Mouse (Mus musculus): Measurements from ENCODE around the gene Olfr1388. TPM values are rescaled to one million over a fixed set of nuclear protein-coding genes. Genes with fewer than 3 reads are reported as not detected.
"Not testable (repeated sequence)": the region's sequence is repeated elsewhere in the genome, so short reads cannot be mapped to it uniquely, and the experiment has no call there.

Olfr1388 gene
- polyA plus RNA-seq (2015; fragmentation: Nextera tagmentation; extraction: Ambion mirVana) = 0.06 and 0.10 TPM in 2 replicates

DNA sequence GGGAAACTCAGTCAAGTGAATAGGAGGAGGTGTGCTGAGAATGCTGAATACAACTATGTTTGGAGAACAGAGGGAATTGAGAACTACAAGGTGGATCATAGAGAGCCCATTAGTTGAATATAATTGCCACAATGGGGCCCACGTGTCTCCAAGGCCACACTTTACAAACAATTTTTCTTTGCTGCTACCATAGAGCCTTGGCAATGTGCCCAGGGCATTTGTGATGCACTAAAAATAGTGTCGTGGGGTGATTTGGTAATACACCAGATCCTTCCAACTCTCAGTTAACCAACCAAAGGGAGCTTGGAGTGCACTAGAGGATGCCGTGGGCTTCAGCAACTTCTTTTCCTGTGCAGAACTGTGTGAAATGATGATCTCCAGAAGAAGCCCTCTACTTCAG lies at the start of gene Olfr1388:
TSS of gene Olfr1388 (plus strand) at position 214 of the 400 bp plus-strand sequence.
- no peak within 1 kb of the TSS for H3K27ac ChIP-seq
- no peak for ATAC-seq
- no peaks in the 10 kb centered on the region for H3K36me3 ChIP-seq
- H3K9me3 ChIP-seq = no peaks in the 10 kb centered on the region
- WGBS = 63% methylated on average over 3 of the region's 3 CpGs
- no peaks in the 10 kb centered on the region for H3K27me3 ChIP-seq (replicated peaks)
- no peaks in the 10 kb centered on the region for H3K4me1 ChIP-seq (replicated peaks)
- H3K4me3 ChIP-seq (replicated peaks) = no peak within 1 kb of the TSS
- no peak within 1 kb of the TSS for H3K4me2 ChIP-seq (replicated peaks)
- no peak within 1 kb of the TSS for H3K9ac ChIP-seq

DNA sequence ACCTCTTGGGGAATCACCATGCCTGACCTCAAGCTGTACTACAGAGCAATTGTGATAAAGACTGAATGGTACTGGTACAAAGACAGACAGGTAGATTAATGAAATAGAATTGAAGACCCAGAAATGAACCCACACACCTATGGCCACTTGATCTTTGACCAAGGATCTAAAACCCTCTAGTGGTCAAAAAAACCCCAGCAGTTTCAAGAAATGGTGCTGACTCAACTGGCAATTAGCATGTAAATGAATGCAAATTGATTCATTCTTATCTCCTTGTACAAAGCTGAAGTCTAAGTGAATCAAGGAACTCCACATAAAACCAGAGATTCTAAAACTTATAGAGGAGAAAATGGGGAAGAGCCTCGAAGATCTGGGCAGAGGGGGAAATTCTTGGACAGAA lies 43.7 kb upstream of the Olfr1388 start:
- WGBS = 69% methylated on average over 1 of the region's 1 CpGs
- not testable (repeated sequence) for H3K27ac ChIP-seq; ATAC-seq; H3K4me1 ChIP-seq (replicated peaks); H3K27me3 ChIP-seq (replicated peaks); H3K9me3 ChIP-seq; H3K9ac ChIP-seq; H3K4me2 ChIP-seq (replicated peaks); H3K4me3 ChIP-seq (replicated peaks); H3K36me3 ChIP-seq

DNA sequence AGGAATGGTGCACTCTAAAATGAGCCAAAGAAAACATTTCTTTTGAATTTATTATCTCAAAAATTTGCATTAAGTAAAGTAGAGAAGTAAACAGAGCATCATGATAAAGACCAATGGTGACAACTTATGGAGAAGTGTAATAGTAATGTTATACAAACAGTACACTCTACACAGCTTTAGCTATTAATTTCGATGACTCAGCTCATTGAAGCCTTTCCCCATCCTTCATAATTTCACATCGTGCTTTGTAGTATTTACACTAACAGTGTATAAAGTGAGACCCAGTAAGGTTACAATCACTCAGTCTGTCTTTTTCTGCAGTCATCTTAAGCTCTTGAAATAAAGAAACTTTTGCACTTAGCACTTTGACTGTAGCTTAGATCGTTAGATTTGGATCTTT lies 29.6 kb upstream of the Olfr1388 start:
- 70% methylated on average over 3 of the region's 3 CpGs for WGBS
- ATAC-seq = no peak
- H3K9ac ChIP-seq = no peak overlapping the region

DNA sequence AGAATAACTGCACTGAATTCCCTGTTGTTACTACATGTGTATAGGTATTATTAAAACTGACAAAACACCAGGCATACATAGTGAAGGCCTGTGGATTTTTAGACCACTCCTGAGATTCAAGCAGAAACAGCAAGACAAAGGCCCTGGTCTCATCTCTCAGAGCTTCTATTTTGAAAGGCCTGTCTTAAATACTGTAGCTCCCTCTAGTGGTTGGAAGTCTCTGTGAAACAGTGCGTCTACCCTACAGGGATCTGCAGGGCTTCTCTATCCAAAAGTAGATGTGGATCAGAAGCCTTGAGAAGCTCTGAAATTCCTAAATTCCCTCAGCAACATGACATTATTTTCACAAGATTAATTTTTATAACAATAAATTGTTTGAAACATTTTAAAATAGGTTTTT lies 25.9 kb upstream of the Olfr1388 start:
- H3K4me1 ChIP-seq (replicated peaks) = no peaks in the 10 kb centered on the region
- WGBS = 26% methylated on average over 1 of the region's 1 CpGs
- H3K27me3 ChIP-seq (replicated peaks) = no peaks in the 10 kb centered on the region
- no peaks in the 10 kb centered on the region for H3K36me3 ChIP-seq
- no peak overlapping the region for H3K9ac ChIP-seq
- H3K4me2 ChIP-seq (replicated peaks) = no peak overlapping the region
- no peak overlapping the region for H3K4me3 ChIP-seq (replicated peaks)
- H3K9me3 ChIP-seq = no peaks in the 10 kb centered on the region
- no peak overlapping the region for H3K27ac ChIP-seq
- no peak for ATAC-seq

More for the DNA sequence above, 29.6 kb upstream of the Olfr1388 start:
- no peaks in the 10 kb centered on the region for H3K27me3 ChIP-seq (replicated peaks)
- no peak overlapping the region for H3K27ac ChIP-seq
- no peaks in the 10 kb centered on the region for H3K4me1 ChIP-seq (replicated peaks)
- H3K4me3 ChIP-seq (replicated peaks) = no peak overlapping the region
- no peaks in the 10 kb centered on the region for H3K36me3 ChIP-seq
- no peak overlapping the region for H3K4me2 ChIP-seq (replicated peaks)
- H3K9me3 ChIP-seq = no peaks in the 10 kb centered on the region

DNA sequence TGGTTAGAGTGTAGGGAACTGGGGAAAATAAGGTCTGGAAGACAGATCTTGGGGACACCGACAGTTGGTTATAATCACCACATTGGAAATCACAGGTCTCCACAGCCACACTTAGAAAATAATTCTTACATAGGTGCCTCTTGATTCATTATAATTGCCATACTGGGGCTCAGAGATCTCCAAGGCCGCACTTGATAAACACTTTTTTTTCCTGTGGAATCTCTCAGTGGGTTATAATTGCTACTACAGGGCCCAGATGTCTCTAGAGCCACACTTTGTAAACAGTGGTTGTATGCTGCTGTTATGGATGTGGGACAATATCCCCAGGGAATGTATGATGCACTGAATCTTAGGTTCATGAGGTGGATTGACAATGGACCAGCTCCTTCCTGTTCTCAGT lies 13.7 kb upstream of the Olfr1388 start, which contains the start of gene Olfr1389:
TSS of gene Olfr1389 (plus strand) at position 301 of the 400 bp plus-strand sequence.
- ATAC-seq = no peak
- no peak within 1 kb of the TSS for H3K4me2 ChIP-seq (replicated peaks)
- no peaks in the 10 kb centered on the region for H3K9me3 ChIP-seq
- 87% methylated on average over 2 of the region's 2 CpGs for WGBS
- no peak within 1 kb of the TSS for H3K27ac ChIP-seq
- H3K36me3 ChIP-seq = no peaks in the 10 kb centered on the region
- no peak within 1 kb of the TSS for H3K9ac ChIP-seq
- no peak within 1 kb of the TSS for H3K4me3 ChIP-seq (replicated peaks)
- H3K27me3 ChIP-seq (replicated peaks) = no peaks in the 10 kb centered on the region
- H3K4me1 ChIP-seq (replicated peaks) = no peaks in the 10 kb centered on the region

DNA sequence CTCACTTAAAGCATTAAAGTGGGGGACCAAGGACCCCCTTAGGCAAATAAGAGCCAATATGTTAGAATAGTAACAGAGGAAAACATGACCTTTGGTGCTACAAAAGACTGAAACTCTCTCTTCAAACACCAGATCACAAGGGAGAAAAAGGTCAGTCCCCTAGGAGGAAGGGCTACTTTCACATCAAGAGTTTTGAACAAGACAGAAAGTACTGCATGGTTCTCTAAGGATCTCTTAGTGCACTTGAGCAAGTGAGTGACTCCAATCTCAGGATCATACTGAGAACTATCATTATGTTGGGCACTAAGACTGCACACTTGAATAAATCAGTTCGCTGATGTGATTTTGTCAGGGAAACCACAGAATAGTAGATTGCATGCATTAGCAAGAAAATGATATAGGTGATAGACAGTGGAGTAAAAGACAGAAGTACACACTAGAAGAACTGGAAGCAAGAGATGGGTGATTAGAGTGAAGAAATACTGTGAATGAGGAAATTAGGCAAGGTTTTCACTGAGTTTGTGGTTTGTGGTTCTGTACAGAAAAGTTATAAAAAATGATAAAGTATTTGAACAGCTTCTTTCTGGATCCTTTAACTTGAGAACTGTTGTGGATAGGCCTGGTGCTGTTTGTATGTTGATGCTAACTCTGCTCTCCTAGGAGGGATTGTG lies 11.0 kb upstream of the Olfr1388 start:
- Histone ChIP-seq H3K4me1 (replicated peaks) (no peaks in the 10 kb centered on the region), H3K27ac (no peak overlapping the region)
- 97% methylated on average over 1 of the region's 1 CpGs for WGBS

DNA sequence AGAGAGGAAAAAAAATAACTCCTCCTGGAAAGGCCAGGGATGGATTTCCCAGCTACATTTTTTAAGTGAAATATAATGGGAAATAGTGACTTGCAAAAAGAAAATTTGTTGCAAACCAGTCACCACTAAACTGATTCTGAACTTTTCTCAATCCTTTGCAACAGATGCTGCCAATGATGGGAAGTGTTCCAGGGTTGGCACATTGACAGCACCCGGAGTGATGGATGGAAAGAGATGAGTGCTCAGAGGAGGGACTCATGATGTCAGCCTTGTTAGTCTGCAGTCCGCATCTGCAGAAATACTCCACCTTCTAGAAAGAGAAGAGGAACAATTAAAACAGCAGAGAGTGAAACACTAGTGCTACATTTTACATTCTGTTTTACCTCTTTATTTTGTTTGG lies 6.8 kb upstream of the Olfr1388 start:
- ATAC-seq = no peak
- Histone ChIP-seq H3K4me3 (replicated peaks) (no peak overlapping the region), H3K4me2 (replicated peaks) (no peak overlapping the region), H3K9ac (no peak overlapping the region), H3K9me3 (no peaks in the 10 kb centered on the region), H3K4me1 (replicated peaks) (no peaks in the 10 kb centered on the region), H3K27me3 (replicated peaks) (no peaks in the 10 kb centered on the region), H3K27ac (no peak overlapping the region), H3K36me3 (no peaks in the 10 kb centered on the region)
- 89% methylated on average over 2 of the region's 2 CpGs for WGBS

More for the DNA sequence above, 11.0 kb upstream of the Olfr1388 start:
- Histone ChIP-seq H3K9ac (no peak overlapping the region), H3K9me3 (no peaks in the 10 kb centered on the region), H3K36me3 (no peaks in the 10 kb centered on the region), H3K27me3 (replicated peaks) (no peaks in the 10 kb centered on the region), H3K4me3 (replicated peaks) (no peak overlapping the region), H3K4me2 (replicated peaks) (no peak overlapping the region)
- no peak for ATAC-seq

DNA sequence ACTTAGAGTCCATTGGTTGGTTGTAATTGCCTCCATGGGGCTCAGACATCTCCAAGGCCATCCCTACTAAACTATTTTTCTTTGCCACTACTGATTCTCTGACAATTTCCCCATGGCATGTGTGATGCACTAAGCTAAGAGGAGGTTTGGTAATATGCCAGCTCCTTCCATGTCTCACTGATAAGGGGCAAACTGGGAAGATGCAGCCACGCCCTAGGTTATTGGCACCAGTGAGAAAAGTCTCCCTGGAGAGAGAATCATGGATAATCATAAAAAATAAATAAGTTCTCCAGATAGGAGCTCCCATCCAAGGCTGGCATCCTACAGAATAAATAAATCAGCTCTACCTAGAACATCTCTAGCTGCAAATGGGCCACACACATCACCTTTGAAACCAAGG lies 18.6 kb downstream of the Olfr1388 start, which contains the start of gene Olfr1387:
TSS of gene Olfr1387 (plus strand) at position 301 of the 400 bp plus-strand sequence.
- H3K36me3 ChIP-seq = no peaks in the 10 kb centered on the region
- no peaks in the 10 kb centered on the region for H3K27me3 ChIP-seq (replicated peaks)
- H3K27ac ChIP-seq = no peak within 1 kb of the TSS
- H3K4me1 ChIP-seq (replicated peaks) = no peaks in the 10 kb centered on the region
- H3K4me3 ChIP-seq (replicated peaks) = no peak within 1 kb of the TSS
- no peak for ATAC-seq
- no peaks in the 10 kb centered on the region for H3K9me3 ChIP-seq
- no peak within 1 kb of the TSS for H3K9ac ChIP-seq
- WGBS = 89% methylated on average over 1 of the region's 1 CpGs
- no peak within 1 kb of the TSS for H3K4me2 ChIP-seq (replicated peaks)

DNA sequence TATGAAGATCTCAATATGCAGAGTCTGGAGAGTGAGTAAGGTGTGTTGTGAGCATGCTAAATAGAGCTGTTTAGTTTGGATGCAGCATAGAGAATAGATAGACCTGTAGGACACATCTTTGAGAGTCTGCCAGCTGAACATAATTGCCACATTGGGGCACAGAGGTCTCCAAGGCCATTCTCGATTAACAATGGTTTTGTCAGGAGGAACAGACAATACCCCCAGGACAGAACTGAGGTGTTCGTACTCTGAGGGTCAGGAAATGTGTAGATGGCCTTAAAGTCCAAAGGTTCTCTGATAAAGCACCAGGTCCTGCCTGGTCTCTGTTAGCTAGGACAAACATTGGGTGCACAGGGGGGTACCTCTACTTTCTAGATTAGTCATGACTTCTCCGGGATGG lies 28.3 kb downstream of the Olfr1388 start, which contains the start of gene Olfr1386:
TSS of gene Olfr1386 (plus strand) at position 301 of the 400 bp plus-strand sequence.
- 81% methylated on average over 3 of the region's 3 CpGs for WGBS
- not testable (repeated sequence) for H3K9me3 ChIP-seq; H3K4me3 ChIP-seq (replicated peaks); H3K27ac ChIP-seq; H3K4me1 ChIP-seq (replicated peaks); H3K36me3 ChIP-seq; ATAC-seq; H3K27me3 ChIP-seq (replicated peaks); H3K4me2 ChIP-seq (replicated peaks); H3K9ac ChIP-seq

DNA sequence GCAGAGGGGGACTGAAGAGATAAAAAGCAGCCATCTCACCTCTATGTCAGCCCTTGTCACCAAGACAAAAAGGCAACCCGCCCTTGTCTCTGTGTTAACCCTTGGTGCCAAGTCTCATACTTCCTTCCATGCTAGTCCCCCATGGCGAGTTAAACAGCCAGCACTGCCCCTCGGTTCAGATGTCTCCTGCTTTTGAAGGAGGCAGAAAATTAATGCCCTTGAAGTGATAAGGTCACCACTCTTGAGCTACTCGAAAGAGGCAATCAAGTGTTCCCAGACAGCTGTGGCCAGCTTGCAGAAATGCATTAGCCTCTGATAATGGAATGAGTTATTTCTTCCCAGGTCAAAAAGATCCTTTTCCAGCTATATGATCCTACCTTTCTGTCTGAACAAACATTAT lies 49.5 kb downstream of the Olfr1388 start:
- WGBS = 51% methylated on average over 4 of the region's 4 CpGs
- Histone ChIP-seq H3K4me2 (replicated peaks) (no peak overlapping the region), H3K9me3 (no peaks in the 10 kb centered on the region), H3K9ac (no peak overlapping the region), H3K36me3 (no peaks in the 10 kb centered on the region), H3K27ac (no peak overlapping the region), H3K27me3 (replicated peaks) (no peaks in the 10 kb centered on the region), H3K4me3 (replicated peaks) (no peak overlapping the region), H3K4me1 (replicated peaks) (no peaks in the 10 kb centered on the region)
- no peak for ATAC-seq

DNA sequence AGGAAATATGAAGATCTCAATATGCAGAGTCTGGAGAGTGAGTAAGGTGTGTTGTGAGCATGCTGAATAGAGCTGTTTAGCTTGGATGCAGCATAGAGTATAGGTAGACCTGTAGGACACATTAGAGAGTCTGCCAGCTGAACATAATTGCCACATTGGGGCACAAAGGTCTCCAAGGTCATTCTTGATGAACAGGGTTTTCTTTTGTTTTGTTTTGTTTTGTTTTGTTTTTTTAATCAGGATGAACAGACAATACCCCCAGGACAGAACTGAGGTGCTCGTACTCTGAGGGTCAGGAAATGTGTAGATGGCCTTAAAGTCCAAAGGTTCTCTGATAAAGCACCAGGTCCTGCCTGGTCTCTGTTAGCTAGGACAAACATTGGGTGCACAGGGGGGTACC lies 52.3 kb downstream of the Olfr1388 start, which contains the start of gene Olfr1385:
TSS of gene Olfr1385 (plus strand) at position 301 of the 400 bp plus-strand sequence.
- ATAC-seq; H3K9me3 ChIP-seq; H3K36me3 ChIP-seq; H3K4me1 ChIP-seq (replicated peaks); H3K27ac ChIP-seq; H3K4me3 ChIP-seq (replicated peaks); H3K9ac ChIP-seq; H3K4me2 ChIP-seq (replicated peaks); H3K27me3 ChIP-seq (replicated peaks): not testable (repeated sequence)
- 58% methylated on average over 1 of the region's 1 CpGs for WGBS

Data from intestine, embryonic 15.5 days (tissue).